Mouse (Mus musculus): ENCODE measurements around the gene Abcb6. TPM values are rescaled to one million over a fixed set of nuclear protein-coding genes. Genes with fewer than 3 reads are reported as not detected.
A peak's percentile ranks its signal among the peaks of the same experiment; 100 is the strongest.

Abcb6 gene
- polyA plus RNA-seq, 1 experiment = 12.6 TPM

GRCm38 (mm10) chr1:75219078-75219477, 38.9 kb upstream of the Abcb6 start:
- TF ChIP-seq GATA1 (IDR thresholded peaks at IDR 0.05; ENCODE audit: low read length) = no peak
- TF ChIP-seq TAL1 (IDR thresholded peaks at IDR 0.05; ENCODE audit: low read length) = no peak
- H3K4me3 ChIP-seq (replicated peaks) = peak overlapping the region; percentile 85
- peaks cover 40% of the 10 kb centered on the region for H3K36me3 ChIP-seq (ENCODE audit: control insufficient read depth)
- H3K27me3 ChIP-seq (ENCODE audit: control insufficient read depth) = peaks cover 30% of the 10 kb centered on the region
- peaks cover 64% of the 10 kb centered on the region for H3K4me1 ChIP-seq (ENCODE audit: control insufficient read depth)
- H3K9me3 ChIP-seq (ENCODE audit: control insufficient read depth, low read length) = no peaks in the 10 kb centered on the region; the same call in 1 of the 2 replicates

- Histone ChIP-seq H3K9me3 (ENCODE audit: control insufficient read depth, low read length) (no peaks in the 10 kb centered on the region; the same call in 1 of the 2 replicates), H3K4me3 (replicated peaks) (peak overlapping the region; percentile 85), H3K27me3 (ENCODE audit: control insufficient read depth) (peaks cover 27% of the 10 kb centered on the region), H3K36me3 (ENCODE audit: control insufficient read depth) (peaks cover 47% of the 10 kb centered on the region), H3K4me1 (ENCODE audit: control insufficient read depth) (peaks cover 67% of the 10 kb centered on the region)
- TF ChIP-seq TAL1 (IDR thresholded peaks at IDR 0.05; ENCODE audit: low read length) = no peak
- TF ChIP-seq GATA1 (IDR thresholded peaks at IDR 0.05; ENCODE audit: low read length) = no peak
Observed at GRCm38 (mm10) chr1:75218227-75219001, 38.2 kb upstream of the Abcb6 start.

- TF ChIP-seq GATA1 (IDR thresholded peaks at IDR 0.05; ENCODE audit: low read length) = no peak
- TF ChIP-seq TAL1 (IDR thresholded peaks at IDR 0.05; ENCODE audit: low read length) = no peak
- H3K27me3 ChIP-seq (ENCODE audit: control insufficient read depth) = peaks cover 27% of the 10 kb centered on the region
- peaks cover 52% of the 10 kb centered on the region for H3K36me3 ChIP-seq (ENCODE audit: control insufficient read depth)
- no peaks in the 10 kb centered on the region; the same call in 1 of the 2 replicates for H3K9me3 ChIP-seq (ENCODE audit: control insufficient read depth, low read length)
- H3K4me3 ChIP-seq (replicated peaks) = peak overlapping the region; percentile 85
- peaks cover 71% of the 10 kb centered on the region for H3K4me1 ChIP-seq (ENCODE audit: control insufficient read depth)
Observed at GRCm38 (mm10) chr1:75217893-75218226, 37.7 kb upstream of the Abcb6 start.

- peak overlapping the region; percentile 85 for H3K4me3 ChIP-seq (replicated peaks)
- peaks cover 27% of the 10 kb centered on the region for H3K27me3 ChIP-seq (ENCODE audit: control insufficient read depth)
- H3K4me1 ChIP-seq (ENCODE audit: control insufficient read depth) = peaks cover 80% of the 10 kb centered on the region
- TF ChIP-seq TAL1 (IDR thresholded peaks at IDR 0.05; ENCODE audit: low read length) (no peak), GATA1 (IDR thresholded peaks at IDR 0.05; ENCODE audit: low read length) (no peak)
- H3K36me3 ChIP-seq (ENCODE audit: control insufficient read depth) = peaks cover 61% of the 10 kb centered on the region
- H3K9me3 ChIP-seq (ENCODE audit: control insufficient read depth, low read length) = no peaks in the 10 kb centered on the region; the same call in 1 of the 2 replicates
Observed at GRCm38 (mm10) chr1:75216797-75217585, 36.8 kb upstream of the Abcb6 start.

GRCm38 (mm10) chr1:75215785-75216184, 35.6 kb upstream of the Abcb6 start:
- H3K4me3 ChIP-seq (replicated peaks) = peak overlapping the region; percentile 85
- H3K36me3 ChIP-seq (ENCODE audit: control insufficient read depth) = peaks cover 67% of the 10 kb centered on the region
- peaks cover 16% of the 10 kb centered on the region for H3K27me3 ChIP-seq (ENCODE audit: control insufficient read depth)
- H3K9me3 ChIP-seq (ENCODE audit: control insufficient read depth, low read length) = no peaks in the 10 kb centered on the region; the same call in 1 of the 2 replicates
- peaks cover 92% of the 10 kb centered on the region for H3K4me1 ChIP-seq (ENCODE audit: control insufficient read depth)
- no peak for TF ChIP-seq TAL1 (IDR thresholded peaks at IDR 0.05; ENCODE audit: low read length)
- TF ChIP-seq GATA1 (IDR thresholded peaks at IDR 0.05; ENCODE audit: low read length) = no peak

DNA sequence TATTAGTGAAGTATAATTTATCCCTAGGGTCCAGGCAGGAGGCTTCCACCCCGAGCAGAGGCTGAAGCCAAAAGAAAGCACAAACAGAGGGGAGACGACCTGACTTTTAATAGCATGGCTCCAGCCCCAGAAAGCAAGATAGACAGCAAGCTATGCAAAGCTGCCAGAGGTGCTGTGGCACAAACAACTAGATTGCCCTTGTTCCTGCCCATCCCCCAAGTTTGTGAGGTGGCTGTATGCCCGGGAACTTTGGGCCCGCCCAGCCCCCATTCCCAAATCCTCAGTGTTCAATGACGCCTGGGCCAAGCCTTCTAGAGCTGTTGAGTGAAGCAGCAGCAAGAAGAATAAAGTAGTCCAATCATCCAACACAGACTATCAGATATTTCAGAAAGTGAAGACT, 34.7 kb upstream of the Abcb6 start:
- TF ChIP-seq TAL1 (IDR thresholded peaks at IDR 0.05; ENCODE audit: low read length) (no peak), GATA1 (IDR thresholded peaks at IDR 0.05; ENCODE audit: low read length) (no peak)
- Histone ChIP-seq H3K27me3 (ENCODE audit: control insufficient read depth) (peaks cover 7% of the 10 kb centered on the region), H3K4me1 (ENCODE audit: control insufficient read depth) (peaks cover 97% of the 10 kb centered on the region), H3K4me3 (replicated peaks) (no peak overlapping the region), H3K36me3 (ENCODE audit: control insufficient read depth) (peaks cover 67% of the 10 kb centered on the region), H3K9me3 (ENCODE audit: control insufficient read depth, low read length) (no peaks in the 10 kb centered on the region; the same call in 1 of the 2 replicates)

GRCm38 (mm10) chr1:75214442-75214841, 34.2 kb upstream of the Abcb6 start:
- Histone ChIP-seq H3K4me1 (ENCODE audit: control insufficient read depth) (peaks cover 97% of the 10 kb centered on the region), H3K4me3 (replicated peaks) (no peak overlapping the region), H3K9me3 (ENCODE audit: control insufficient read depth, low read length) (no peaks in the 10 kb centered on the region), H3K27me3 (ENCODE audit: control insufficient read depth) (peaks cover 3% of the 10 kb centered on the region), H3K36me3 (ENCODE audit: control insufficient read depth) (peaks cover 67% of the 10 kb centered on the region)
- no peak for TF ChIP-seq GATA1 (IDR thresholded peaks at IDR 0.05; ENCODE audit: low read length)
- TF ChIP-seq TAL1 (IDR thresholded peaks at IDR 0.05; ENCODE audit: low read length) = no peak

GRCm38 (mm10) chr1:75213096-75213495, 32.9 kb upstream of the Abcb6 start:
- Histone ChIP-seq H3K36me3 (ENCODE audit: control insufficient read depth) (peaks cover 67% of the 10 kb centered on the region), H3K27me3 (ENCODE audit: control insufficient read depth) (no peaks in the 10 kb centered on the region; the same call in 1 of the 2 replicates), H3K4me1 (ENCODE audit: control insufficient read depth) (peaks cover 95% of the 10 kb centered on the region)

GRCm38 (mm10) chr1:75212542-75212941, 32.4 kb upstream of the Abcb6 start:
- TF ChIP-seq GATA1 (IDR thresholded peaks at IDR 0.05; ENCODE audit: low read length) (no peak), TAL1 (IDR thresholded peaks at IDR 0.05; ENCODE audit: low read length) (no peak)

More at GRCm38 (mm10) chr1:75213096-75213495, 32.9 kb upstream of the Abcb6 start:
- TF ChIP-seq TAL1 (IDR thresholded peaks at IDR 0.05; ENCODE audit: low read length) (no peak), GATA1 (IDR thresholded peaks at IDR 0.05; ENCODE audit: low read length) (no peak)
- peak overlapping the region; percentile 45 for H3K4me3 ChIP-seq (replicated peaks)
- H3K9me3 ChIP-seq (ENCODE audit: control insufficient read depth, low read length) = no peaks in the 10 kb centered on the region

More at GRCm38 (mm10) chr1:75212542-75212941, 32.4 kb upstream of the Abcb6 start:
- H3K4me1 ChIP-seq (ENCODE audit: control insufficient read depth) = peaks cover 93% of the 10 kb centered on the region
- H3K4me3 ChIP-seq (replicated peaks) = peak overlapping the region; percentile 45
- no peaks in the 10 kb centered on the region for H3K9me3 ChIP-seq (ENCODE audit: control insufficient read depth, low read length)
- no peaks in the 10 kb centered on the region; the same call in 1 of the 2 replicates for H3K27me3 ChIP-seq (ENCODE audit: control insufficient read depth)
- peaks cover 61% of the 10 kb centered on the region for H3K36me3 ChIP-seq (ENCODE audit: control insufficient read depth)

All from erythroblast, embryonic 14.5 days (primary cell).